Mouse (Mus musculus) bone marrow, adult 2 months (tissue): ENCODE results near the gene Grem1. TPM values are rescaled to one million over a fixed set of nuclear protein-coding genes. Genes with fewer than 3 reads are reported as not detected.

ENCODE experiments used
- H3K27ac ChIP-seq: fragments of 200-500 bp; 2 replicates; pipeline ENCODE4 v1.5.1; 2012; ENCODE audit warnings: low read depth, mild to moderate bottlenecking, control low read depth, inconsistent platforms, low read length; ENCODE audit not compliant: control insufficient read depth, poor library complexity, insufficient read depth
- H3K4me1 ChIP-seq: fragments of 200-500 bp; 2 replicates; pipeline ENCODE4 v1.6.1; 2011; ENCODE audit warnings: low read length; ENCODE audit not compliant: control insufficient read depth, insufficient read depth
- H3K4me3 ChIP-seq: fragments of 200-500 bp; replicated peaks from 2 replicates; pipeline ENCODE3; 2011; ENCODE audit warnings: mild to moderate bottlenecking, low read depth, low read length, control low read depth; ENCODE audit not compliant: control insufficient read depth
- CTCF ChIP-seq: fragments of 200-500 bp; IDR thresholded peaks from 2 replicates; pipeline ENCODE4 v1.5.1; 2011; ENCODE audit warnings: low read length, control low read depth; ENCODE audit not compliant: control insufficient read depth, insufficient read depth
- POLR2A ChIP-seq: fragments of 200-500 bp; IDR thresholded peaks from 2 replicates; pipeline ENCODE4 v1.6.1; 2011; ENCODE audit warnings: low read depth, mild to moderate bottlenecking, control low read depth, low read length, borderline replicate concordance; ENCODE audit not compliant: control insufficient read depth
- WGBS: fragments of 180-500 bp; shearing (Covaris S2); methylation state at CpG from one replicate; pipeline ENCODE4 v1.1.7; 2018; 5-methylcytosine and 5-hydroxymethylcytosine counted together
- polyA plus RNA-seq: library from polyadenylated mRNA; stranded (reverse); fragments of >200 nt; gene quantifications from 2 replicates; pipeline ENCODE4 v1.2.4, GENCODE M21; 2011; ENCODE audit warnings: low replicate concordance; ENCODE audit not compliant: missing spikeins, insufficient read depth, insufficient read length

The Grem1 gene
- polyA plus RNA-seq, 1 experiment, result 6.3 TPM

DNA sequence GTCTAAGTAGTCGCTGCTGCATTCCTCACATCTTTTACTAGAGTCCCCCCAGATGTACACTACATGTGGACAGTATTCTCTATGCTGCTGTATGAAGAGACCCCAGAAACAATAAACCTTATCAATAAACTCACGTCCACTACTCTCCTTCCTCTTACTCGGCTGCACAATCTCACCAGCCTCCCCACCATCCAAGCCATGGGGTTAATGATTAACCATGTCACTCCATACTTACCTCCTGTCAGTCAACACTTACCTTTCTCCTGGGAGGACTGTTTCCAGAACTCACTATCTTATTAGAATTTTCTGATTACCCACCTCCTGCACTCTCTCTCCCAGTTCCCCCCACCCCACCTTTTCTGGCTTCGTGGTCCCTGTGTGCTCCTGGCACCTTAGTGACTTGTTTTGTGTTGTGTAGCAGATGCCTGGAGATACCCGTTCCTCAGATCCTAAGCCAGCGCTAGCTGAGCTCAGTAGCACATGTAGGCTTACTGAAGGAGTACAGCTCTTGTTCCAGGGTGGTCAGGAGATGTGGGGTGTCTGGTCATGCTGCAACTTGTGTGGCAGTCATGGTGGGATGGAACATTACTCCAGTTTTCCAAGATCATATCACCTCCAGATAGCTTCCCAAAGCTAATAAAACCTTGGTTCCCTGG lies 15.8 kb upstream of the Grem1 start:
- 74% methylated on average over 6 of the region's 6 CpGs for WGBS

DNA sequence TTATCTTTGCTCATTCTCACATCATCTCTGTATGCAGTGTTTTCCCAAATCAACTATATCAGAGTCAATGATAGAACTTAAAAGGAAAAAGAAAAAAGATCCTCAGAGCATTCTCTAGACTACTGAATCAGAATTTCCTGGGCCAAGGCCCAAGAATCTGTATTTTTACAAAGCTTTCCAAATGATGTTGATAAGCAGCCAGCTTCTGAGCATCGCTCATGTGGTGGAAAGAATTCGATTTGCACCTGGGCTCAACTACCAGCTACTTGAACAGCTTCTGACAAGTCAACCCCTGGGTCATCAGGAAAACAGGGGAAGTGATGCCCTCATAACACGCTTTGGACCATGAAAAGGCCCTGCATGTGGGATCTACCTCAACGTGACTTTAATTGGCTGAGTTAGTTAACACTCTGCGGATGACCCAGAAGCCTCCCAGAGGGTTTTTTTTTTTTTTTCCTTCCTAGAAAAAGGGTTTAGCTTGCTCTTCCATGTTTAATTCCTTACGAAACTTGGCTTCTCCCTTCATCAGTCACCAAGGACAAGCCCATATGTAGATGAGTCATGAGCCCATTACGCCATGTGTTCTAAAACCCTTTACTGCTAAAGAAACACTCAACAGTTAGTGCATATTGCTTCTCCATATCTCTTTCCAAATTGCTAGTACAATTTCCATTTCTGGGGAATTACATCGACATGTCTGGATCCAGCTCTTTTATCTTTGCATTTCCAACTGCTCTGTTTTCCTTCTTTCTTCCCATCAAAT lies 10.3 kb upstream of the Grem1 start:
- TF ChIP-seq CTCF, result no peak
- TF ChIP-seq POLR2A, result no peak
- Histone ChIP-seq H3K4me3 (no peak overlapping the region), H3K27ac (no peak overlapping the region), H3K4me1 (no peaks in the 10 kb centered on the region)
- WGBS, result 82% methylated on average over 8 of the region's 8 CpGs

More for the DNA sequence above, 15.8 kb upstream of the Grem1 start:
- Histone ChIP-seq H3K4me1 (no peaks in the 10 kb centered on the region), H3K27ac (no peak overlapping the region), H3K4me3 (no peak overlapping the region)
- TF ChIP-seq POLR2A, result no peak
- TF ChIP-seq CTCF, result no peak

DNA sequence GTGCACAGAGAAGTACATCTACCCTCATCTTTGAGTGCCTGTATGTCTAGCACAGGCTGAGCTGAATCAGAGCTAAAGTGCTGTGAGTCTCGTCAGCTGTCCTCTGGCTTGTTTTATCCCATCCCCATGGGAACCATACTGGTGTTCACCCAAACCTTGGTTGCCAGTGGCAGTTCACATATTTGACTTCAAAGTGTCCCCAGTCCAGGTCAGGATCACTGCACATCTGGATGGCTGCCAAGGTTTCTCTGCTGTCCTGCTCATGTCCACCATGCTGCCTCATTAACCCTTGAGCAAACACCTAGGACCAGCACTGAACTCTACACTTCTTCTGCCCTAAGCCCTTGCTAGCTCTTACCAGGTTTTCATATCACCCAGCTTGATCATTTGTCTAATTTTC lies 7.4 kb upstream of the Grem1 start:
- no peaks in the 10 kb centered on the region for H3K4me1 ChIP-seq
- H3K4me3 ChIP-seq, result no peak overlapping the region
- H3K27ac ChIP-seq, result no peak overlapping the region
- 71% methylated on average over 1 of the region's 1 CpGs for WGBS
- TF ChIP-seq POLR2A, result no peak
- TF ChIP-seq CTCF, result no peak

DNA sequence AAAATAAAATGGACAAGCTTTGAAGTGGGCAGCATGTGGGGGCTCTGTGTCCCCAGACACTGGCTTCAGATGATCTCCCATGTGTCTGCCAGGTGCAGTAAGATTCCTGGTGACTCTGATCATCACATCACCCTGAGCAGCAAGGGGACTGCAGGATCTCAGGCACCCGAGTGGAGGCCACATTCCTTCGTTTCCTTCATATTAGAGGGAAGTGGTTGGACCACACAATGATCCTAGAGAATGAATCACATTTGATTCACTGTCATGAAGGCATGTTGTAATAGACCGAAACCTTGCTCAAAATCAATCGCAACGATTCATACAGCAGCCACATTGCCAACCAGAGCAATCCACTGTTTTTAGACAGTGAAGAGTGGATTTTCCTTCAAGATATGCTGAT lies 6.5 kb upstream of the Grem1 start:
- WGBS, result 73% methylated on average over 5 of the region's 5 CpGs
- H3K4me3 ChIP-seq, result no peak overlapping the region
- no peaks in the 10 kb centered on the region for H3K4me1 ChIP-seq
- H3K27ac ChIP-seq, result no peak overlapping the region
- no peak for TF ChIP-seq POLR2A
- TF ChIP-seq CTCF, result no peak

DNA sequence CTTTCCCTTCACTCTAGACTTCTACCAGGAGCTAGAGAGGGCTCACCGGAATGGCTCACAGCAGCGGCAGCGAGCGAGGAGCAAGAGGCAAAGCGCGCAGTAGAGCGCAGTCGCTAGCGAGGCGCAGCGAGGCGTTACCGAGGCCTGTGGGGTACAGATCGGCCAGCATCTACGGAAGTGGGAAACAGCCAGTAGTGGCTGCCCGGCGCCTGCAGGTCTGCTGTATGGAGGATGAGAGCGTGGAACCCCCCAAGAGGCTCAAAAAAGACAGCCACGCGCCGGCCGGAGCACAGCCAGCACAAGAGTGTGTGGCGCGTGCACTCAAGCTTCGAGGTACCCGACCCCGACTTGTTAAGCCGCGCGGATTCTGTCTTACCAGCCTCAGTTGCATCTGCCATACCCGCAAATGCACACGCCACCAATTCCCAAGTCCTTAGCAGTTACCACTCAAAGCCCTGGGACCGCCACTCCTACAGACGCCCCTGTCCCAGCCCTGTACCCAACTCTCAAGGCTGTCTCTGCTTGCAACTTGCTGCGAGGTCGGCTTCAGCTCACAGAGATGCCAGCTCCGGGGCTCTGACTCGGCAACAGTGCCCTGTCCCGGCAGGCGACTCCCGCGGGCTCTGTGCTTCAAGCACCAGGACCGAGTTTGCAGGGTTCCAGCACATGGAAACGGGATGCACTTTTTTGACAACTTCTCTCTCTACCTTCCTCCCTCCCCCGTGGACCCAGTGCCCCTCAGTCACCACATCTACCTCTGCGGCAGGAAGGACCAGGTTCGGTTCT lies 728 bp downstream of the Grem1 start:
- no peak overlapping the region for H3K4me3 ChIP-seq
- H3K27ac ChIP-seq, result 0 out of 2 replicates have a peak overlapping the region, but pooled peaks have one; percentile 10
- WGBS, result 2% methylated on average over 47 of the region's 47 CpGs
- TF ChIP-seq CTCF (no peak), POLR2A (no peak)
- H3K4me1 ChIP-seq, result no peaks in the 10 kb centered on the region

DNA sequence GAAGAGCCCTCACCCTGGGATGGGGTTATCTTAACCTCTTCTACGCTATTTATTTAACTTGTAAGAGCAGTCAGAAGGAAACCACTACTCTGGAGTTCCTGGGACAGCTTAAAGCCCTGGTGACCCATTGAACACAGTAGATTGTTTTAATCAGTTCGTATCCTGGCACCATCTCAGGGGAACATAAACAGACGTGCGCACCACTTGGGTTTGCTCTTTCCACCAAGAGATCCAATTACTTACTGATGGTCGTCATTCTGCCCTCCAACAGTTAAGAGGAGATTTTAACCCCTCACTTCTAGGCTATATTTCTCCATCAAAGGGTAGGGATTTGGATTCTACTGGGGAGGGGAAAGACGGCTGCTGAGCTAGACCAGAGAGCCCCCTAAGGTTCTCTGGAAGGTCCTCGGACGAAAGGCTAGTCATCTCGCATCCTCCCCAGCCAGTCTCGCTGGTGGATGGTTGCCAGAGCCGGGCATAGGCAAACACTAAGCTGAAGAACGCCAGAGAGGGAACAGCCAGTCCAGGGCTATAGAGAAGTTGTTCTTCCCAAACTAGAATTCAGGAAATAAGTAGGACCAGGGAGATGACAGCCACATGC lies 1.4 kb downstream of the Grem1 start:
- 11% methylated on average over 12 of the region's 12 CpGs for WGBS
- no peak overlapping the region for H3K4me3 ChIP-seq

DNA sequence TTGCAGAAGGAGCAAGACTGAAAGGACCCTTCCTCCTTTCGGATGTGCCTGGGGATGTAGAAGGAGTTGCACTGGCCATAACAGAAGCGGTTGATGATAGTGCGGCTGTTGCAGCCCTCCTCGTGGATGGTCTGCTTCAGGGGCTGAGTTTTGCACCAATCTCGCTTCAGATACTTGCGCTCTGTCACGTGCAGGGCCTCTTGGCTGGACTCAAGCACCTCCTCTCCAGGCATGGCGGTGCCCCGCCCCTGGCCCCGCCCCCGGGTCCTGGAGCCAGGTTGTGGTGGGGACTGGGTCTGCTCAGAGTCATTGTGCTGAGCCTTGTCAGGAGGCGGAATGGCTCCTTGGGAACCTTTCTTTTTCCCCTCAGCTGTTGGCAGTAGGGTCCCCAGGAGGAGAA lies 8.7 kb downstream of the Grem1 start:
- TF ChIP-seq CTCF, result no peak
- TF ChIP-seq POLR2A, result no peak
- WGBS, result 82% methylated on average over 12 of the region's 12 CpGs
- Histone ChIP-seq H3K27ac (no peak overlapping the region), H3K4me1 (no peaks in the 10 kb centered on the region), H3K4me3 (no peak overlapping the region)

More for the DNA sequence above, 1.4 kb downstream of the Grem1 start:
- Histone ChIP-seq H3K27ac (0 out of 2 replicates have a peak overlapping the region, but pooled peaks have one; percentile 10), H3K4me1 (no peaks in the 10 kb centered on the region)
- TF ChIP-seq POLR2A, result no peak
- no peak for TF ChIP-seq CTCF

DNA sequence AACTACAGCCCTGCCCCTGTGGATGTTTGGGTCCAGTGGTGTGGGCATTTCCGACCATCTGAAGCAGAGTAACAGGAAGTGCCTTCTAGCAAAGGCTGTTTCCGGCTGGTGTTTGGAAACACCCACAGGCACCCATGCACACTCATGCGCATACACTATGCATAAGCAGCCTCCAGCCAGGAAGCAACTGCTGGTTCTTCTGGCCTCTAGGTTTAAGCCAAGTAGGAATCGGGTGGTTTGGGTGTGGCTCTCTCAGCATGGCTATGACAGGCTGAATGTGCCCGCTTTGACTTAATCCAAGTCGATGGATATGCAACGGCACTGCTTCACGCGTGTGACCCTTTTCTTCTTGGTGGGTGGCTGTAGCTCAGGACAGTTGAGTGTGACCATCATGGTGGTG lies 9.1 kb downstream of the Grem1 start:
- Histone ChIP-seq H3K4me1 (no peaks in the 10 kb centered on the region), H3K4me3 (no peak overlapping the region), H3K27ac (no peak overlapping the region)
- TF ChIP-seq CTCF (no peak), POLR2A (no peak)
- 79% methylated on average over 9 of the region's 9 CpGs for WGBS
